Mouse (Mus musculus) MEL-GATA-1-ER (cell line): ENCODE measurements around the gene Krt73.

Experiments used
- DNase-seq: peaks from one replicate; pipeline ENCODE4 v3.0.0-alpha.2; 2012; ENCODE audit warnings: low read depth; ENCODE audit errors: extremely low read depth

Krt73 gene

DNA sequence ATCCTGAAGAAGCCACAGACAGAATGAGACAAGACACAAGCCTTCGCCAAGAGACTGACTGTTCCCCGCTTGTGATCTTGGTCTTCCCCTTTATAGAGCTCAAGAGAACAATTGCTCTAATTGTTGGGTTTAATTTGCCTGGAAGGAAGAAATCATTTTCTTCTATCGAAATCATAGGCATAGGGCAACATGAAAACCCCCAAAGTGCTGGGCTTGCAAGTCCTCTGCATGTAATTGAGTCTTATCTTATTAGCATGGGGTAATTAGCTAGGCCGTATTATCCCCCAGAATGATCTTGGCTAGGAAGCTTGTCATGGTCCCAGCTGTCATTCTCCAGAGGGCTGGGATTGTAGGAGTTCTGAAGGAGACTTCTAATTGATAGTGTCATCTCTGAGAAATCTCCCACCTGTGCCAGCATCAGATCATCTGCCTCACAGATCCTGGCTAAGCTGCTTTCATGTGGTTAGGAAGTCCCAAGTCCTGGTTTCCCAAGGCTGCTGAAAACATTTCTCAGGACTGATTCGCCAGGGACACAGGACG is at the start of gene Krt73:
Gene Krt73 (minus strand): TSS at position 51 of the 540 bp plus-strand sequence.
- DNase-seq: no peak

DNA sequence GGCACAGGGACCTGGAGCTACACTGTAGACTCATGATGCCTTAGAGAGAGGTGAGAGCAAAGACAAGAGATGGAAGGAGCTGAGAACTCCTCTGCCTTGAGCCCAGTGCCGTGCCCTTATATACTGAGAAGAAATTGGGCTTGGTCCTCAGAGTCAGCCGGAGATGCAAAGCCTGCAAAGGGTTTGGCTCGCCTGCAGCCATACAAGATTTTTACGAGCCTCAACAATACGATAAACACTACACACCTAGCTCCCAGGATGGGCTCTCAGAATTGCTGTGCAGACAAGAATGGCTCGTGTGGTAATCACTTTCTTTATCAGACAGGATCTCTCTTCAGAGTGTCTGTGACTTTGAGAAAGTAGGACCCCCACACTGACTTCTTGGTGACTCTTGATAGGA is 48.5 kb upstream of the Krt73 start, which contains the start of gene Krt1:
Gene Krt1 (minus strand): TSS at position 101 of the 400 bp plus-strand sequence.
- no peak for DNase-seq

DNA sequence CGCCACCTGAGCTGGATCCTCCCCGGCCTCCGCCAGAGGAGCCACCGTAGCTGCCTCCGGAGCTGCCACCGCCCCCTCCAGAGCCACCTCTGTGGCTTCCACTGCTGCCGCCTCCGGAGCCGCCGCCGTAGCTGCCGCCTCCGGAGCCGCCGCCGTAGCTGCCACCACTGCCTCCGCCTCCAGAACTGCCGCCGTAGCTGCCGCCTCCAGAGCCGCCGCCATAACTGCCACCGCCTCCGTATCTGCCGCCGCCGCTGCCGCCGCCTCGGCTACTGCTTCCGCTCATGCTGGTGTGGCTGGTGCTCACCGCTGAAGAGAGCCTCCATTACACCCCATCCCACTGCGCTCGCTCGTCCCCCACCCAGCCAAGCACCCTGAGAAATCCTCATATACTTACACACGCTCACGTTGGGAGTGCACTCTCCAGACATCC is 43.8 kb upstream of the Krt73 start:
- no peak for DNase-seq

DNA sequence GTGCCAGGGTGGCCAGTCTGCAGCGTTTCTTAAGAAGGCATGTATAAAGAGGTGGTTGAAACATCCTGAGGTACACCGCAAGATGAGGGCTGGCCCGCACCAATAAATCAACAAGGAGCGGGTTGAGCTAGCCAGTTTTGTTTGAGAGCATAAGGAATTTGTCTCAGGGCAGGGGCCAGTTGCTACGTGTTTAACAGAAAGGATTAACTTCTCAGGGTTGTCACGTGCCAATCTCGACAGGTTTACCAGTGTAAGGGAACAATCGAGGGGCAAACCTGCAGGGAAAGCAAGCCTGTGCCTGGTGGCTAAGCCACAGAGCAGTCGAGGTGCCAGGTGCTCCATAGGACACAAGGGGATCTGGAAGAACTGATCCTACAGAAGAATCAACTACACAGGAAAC is 41.0 kb upstream of the Krt73 start:
- DNase-seq: no peak

DNA sequence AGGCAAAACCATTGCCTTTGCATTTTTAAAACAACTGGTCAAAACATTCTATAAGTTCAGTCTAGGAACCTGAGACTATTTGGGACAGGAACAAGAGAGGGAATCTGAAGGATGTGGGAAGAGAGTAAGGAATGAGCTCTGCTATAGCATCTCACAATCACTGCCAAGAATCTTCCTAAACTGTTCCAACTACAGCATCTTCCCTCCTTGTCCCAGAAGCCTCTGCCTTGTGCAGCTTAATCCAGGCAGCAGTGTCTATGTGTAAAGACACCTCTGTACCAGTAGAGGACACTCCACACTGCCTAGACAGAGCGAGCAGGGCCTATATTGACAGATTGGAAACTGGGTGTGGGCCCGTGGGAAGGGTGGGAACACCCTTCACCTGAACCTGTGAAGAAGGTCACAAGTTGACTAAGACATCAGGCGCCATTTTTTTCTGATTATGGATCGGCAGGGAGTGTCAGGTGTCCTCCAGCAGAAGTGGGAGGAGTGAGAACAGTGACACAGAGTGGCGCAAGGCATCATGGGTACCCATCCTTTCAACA is 32.7 kb upstream of the Krt73 start:
- no peak for DNase-seq

DNA sequence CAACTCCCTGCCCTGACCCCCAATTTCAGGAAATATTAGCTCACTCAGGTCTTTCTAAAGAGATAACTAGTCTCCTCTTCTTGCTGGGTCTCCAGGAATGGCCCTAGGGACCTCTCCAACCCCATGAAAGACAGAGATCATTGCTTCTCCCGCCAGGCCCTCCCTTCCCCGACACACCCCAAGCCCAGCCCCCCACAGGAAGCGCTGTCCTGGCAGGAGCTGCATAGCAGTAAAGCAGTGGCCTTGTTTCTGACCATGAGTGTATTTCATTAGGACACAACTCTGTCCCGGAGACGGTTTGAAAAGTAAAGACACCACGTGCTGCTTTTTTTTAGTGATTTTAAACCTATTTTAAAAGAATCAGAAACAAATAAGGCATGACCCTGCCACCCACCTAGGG is 31.0 kb upstream of the Krt73 start:
- DNase-seq: no peak

DNA sequence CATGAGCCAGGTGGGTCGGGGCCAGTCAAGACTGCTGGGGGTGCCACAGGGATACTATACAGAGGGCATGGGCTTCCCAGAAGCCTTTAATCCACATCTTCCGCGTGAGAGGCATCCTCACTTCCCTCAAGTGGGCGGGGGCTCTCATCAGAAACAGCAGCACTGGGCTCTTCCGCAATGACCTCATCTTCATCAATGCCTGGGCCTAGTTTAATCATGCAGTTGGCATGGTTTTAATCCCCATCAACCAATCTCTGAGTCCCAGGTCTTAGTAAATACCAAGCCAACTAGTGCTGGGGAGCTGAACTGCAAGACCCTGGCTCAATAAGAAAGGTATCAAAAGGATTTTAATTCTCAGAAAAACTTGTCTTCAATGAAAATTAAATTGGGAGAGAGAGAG is 27.3 kb upstream of the Krt73 start:
- DNase-seq: no peak

DNA sequence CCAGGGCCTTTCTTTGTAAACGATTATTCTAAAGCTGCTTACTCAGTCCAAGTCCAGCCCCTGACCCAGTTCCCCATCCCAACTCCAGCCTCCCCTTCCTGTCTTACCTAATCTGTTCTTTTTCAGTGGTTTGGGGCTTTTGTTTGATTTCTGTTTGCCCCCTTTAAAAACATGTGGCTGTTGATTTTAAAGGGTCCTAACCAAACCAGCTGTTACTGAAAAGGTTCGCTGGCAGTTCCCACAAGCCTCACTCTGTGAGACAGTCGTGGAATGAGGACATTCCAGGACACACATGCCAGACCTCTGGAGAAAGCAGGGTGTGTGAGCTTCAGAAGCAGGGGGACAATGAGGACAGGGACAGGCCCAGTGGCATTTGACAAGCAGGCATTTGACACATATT is 19.6 kb upstream of the Krt73 start:
- no peak for DNase-seq

DNA sequence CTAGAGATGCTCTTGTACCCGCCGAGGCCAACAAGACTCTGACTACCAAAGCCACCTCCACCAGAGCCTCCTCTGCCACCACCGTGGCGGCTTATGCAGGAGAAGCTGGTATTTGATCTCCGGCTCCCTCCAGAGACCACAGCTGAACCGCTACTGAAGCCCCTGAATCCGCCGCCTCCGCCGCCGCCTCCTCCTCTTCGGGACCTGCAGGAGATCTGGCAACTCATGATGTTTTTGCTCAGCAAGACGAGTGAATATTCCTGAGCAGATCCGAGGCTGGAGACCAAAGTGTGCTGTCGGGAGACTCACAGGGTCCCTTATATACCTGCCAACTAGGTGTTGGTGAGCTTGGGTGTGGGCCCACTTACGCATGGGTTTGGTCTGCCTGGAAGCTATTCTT is 15.7 kb upstream of the Krt73 start, which contains the start of gene Krt2:
Gene Krt2 (minus strand): TSS at position 295 of the 400 bp plus-strand sequence.
- no peak for DNase-seq

DNA sequence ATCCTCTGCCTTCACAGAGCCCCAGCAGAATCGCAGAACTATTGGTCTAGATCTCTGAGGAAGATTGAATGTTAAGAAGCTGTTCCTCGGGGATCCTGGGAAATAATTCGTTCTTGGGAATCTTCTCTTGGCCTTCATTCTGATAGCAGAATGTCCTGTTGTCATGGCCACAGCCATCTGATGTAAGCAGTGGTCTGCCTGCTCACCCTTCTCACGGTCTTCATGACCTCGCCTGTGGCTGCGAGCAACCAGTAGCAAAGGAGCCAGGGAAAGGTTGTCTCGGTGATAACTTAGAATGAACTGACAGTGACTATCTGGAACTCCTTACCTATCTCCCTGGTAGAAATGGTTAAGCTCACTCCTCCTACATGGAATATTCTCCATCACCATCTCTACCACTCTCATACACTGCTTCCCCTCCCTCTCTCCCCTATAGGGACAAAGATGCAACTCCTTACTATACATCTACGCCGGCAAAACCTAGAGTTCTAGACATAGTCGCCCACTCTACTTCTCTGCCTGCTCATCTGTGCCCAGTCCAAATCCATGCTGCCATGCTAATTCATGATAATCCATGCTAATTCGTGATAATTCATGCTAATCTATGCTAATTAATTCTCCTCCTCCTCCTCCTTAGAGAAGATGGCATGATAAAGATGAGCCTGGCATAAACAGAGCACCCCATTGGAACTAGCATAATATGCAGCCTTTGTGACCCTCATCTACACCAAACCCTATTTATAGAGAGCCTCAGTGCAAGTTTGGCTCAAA is 1.1 kb upstream of the Krt73 start:
- DNase-seq: no peak

DNA sequence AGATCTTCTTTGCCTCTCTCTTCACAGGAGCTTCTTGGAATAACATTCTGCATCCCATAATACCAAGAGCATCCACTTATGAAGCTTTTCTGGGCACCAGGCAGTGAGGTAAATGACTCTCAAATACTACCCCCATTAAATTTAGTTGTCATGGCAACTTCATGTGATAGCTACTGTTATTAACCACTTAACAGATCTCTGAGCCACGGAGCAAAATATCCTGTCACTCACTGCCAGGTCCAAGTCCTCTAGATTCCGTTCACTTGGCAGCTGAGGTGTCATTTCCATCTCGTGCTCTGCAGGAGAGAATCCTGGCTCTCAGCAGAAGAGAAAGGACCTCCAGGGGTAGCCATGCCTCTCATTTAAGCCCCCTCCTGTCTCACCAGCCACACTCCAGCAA is 11.3 kb downstream of the Krt73 start:
- DNase-seq: no peak

DNA sequence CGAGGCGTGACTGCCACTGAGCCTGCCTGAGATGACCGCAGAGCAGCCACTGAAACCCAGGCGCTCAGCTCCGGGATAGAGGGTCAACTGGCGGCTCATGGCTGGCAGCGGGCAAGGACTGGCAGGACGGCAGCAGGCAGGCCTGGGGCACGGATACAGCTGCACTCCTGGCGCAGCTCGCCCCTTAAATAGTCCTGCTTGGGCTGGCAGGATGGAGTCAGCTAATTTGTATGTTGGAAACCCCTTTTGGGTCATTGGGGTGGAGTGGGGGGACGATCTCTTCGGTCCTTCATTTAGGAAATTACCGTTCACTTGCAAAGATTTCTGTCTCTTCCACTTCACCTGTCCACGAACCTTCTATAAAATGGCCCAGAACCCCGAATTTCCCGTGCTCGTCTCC is 15.8 kb downstream of the Krt73 start, which contains the start of gene Krt72:
Gene Krt72 (minus strand): TSS at position 101 of the 400 bp plus-strand sequence.
- no peak for DNase-seq

DNA sequence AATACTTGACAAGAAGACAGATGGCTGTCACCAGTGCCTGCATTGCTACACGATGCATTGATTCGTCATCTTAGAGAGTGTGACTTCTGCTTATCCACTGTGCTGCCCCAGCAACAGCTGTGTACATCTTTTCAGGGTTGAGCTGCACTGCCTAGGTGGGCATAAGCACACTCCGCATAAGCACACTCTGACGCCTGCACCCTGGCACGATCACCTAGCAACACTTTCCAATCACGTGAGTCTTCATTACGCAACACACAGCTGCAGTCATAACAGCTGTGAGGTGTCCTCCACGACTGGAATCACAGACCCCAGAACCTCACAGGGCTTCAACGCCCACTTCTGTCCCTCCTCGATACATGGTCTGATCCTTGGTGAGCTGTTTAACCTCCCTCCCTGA is 28.7 kb downstream of the Krt73 start:
- DNase-seq: no peak

DNA sequence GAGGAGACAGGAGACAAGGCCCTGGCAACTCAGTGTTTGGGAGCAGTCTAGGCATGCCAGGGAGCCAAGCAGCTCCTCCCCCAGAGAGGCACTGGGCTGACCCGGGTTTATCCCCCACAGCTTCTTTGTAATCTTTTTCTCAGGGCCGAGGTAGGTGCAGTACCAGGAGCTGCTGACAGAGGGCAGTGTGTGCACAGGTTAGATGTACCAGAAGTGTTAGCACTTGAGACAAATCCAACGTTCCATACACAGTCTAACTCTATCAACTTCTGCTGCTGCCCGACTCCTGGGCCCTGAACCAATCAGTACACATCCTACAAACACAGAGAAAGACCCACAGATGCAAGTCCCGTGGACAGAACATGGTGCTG is 29.4 kb downstream of the Krt73 start:
- DNase-seq: peak; percentile 57

DNA sequence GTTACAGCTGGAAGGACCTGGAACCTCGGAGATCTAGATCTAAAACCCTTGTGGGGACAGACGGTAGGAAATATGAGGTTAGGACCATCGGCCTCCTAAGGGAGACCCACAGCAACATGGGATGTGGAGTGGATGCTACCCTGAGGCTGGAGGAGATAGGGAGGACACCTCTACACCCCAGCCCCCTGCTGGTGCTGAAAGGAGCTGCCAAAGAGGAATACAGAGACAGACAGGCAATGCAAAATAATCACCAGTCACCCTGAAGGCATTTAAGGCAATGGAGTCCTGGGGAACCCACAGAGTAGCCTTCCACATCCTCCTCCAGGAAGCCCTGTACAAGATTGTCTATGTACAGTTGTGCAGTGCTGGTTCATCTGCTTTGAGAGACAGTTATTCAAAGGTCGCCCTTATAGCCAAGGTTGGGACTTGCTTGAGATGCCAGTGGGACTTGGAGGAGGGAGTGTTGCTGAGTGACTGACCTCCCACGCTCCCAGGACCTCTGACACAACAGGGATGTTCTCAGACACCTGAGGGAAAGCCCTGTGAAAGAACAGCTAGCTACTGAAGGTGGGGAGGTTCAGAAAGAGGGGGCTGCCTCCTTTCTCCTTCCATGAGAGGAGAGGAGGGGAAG is 30.0 kb downstream of the Krt73 start:
- DNase-seq: peak; percentile 12

DNA sequence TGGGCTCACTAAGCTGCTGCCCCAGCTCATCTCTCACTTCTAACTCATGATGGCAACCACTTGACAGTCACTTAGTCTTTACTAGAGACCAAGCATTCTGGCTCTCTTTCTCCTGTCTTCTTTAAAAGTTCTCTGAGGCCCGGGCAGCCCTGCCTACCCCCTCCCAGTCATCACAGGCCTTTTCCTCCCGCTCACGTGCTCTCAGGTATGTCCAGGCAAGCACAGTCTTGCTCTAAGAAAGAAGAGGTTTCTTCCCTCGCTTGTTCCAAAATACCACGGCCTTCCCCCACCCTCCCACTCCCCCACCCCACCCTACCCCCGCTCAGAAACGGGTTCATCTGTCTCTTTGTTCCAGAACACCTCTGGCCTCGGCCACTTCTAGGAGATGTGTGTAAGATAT is 31.9 kb downstream of the Krt73 start:
- no peak for DNase-seq
